Mouse (Mus musculus): ENCODE results near the gene Azi2.
A peak's percentile ranks its signal among the peaks of the same experiment; 100 is the strongest.

Azi2 gene

GRCm38 (mm10) chr9:118040218-118041021, at the start of gene Azi2:
Azi2 (plus strand) TSS chr9:118040499.
- peak; percentile 98 for DNase-seq (ENCODE audit: low read depth, low spot score)

GRCm38 (mm10) chr9:117996631-117997030, 43.7 kb upstream of the Azi2 start:
- DNase-seq (ENCODE audit: low read depth, low spot score): no peak

GRCm38 (mm10) chr9:118001488-118001887, 38.8 kb upstream of the Azi2 start:
- DNase-seq (ENCODE audit: low read depth, low spot score): no peak

GRCm38 (mm10) chr9:118003218-118003886, 36.9 kb upstream of the Azi2 start:
- DNase-seq (ENCODE audit: low read depth, low spot score): no peak

- no peak for DNase-seq (ENCODE audit: low read depth, low spot score)
These were observed 36.4 kb upstream of the Azi2 start for GRCm38 (mm10) chr9:118003937-118004336.

- no peak for DNase-seq (ENCODE audit: low read depth, low spot score)
These were observed 27.4 kb upstream of the Azi2 start for GRCm38 (mm10) chr9:118012928-118013327.

- DNase-seq (ENCODE audit: low read depth, low spot score): no peak
These were observed 15.3 kb upstream of the Azi2 start for GRCm38 (mm10) chr9:118024966-118025365.

- DNase-seq (ENCODE audit: low read depth, low spot score): no peak
These were observed 10.8 kb upstream of the Azi2 start for GRCm38 (mm10) chr9:118029490-118029889.

- no peak for DNase-seq (ENCODE audit: low read depth, low spot score)
These were observed 10.0 kb upstream of the Azi2 start for GRCm38 (mm10) chr9:118030252-118030651.

- no peak for DNase-seq (ENCODE audit: low read depth, low spot score)
These were observed 8.6 kb upstream of the Azi2 start for GRCm38 (mm10) chr9:118031694-118032093.

- DNase-seq (ENCODE audit: low read depth, low spot score): no peak
These were observed 5.3 kb upstream of the Azi2 start for GRCm38 (mm10) chr9:118034990-118035389.

- DNase-seq (ENCODE audit: low read depth, low spot score): no peak
These were observed 712 bp downstream of the Azi2 start for GRCm38 (mm10) chr9:118041022-118041400.

- DNase-seq (ENCODE audit: low read depth, low spot score): no peak
These were observed 1.3 kb downstream of the Azi2 start for GRCm38 (mm10) chr9:118041646-118042045.

GRCm38 (mm10) chr9:118042738-118043137, 2.4 kb downstream of the Azi2 start:
- no peak for DNase-seq (ENCODE audit: low read depth, low spot score)

- no peak for DNase-seq (ENCODE audit: low read depth, low spot score)
These were observed 3.3 kb downstream of the Azi2 start for GRCm38 (mm10) chr9:118043581-118043980.

- DNase-seq (ENCODE audit: low read depth, low spot score): no peak
These were observed 4.8 kb downstream of the Azi2 start for GRCm38 (mm10) chr9:118045011-118045533.

GRCm38 (mm10) chr9:118053286-118053685, 13.0 kb downstream of the Azi2 start:
- DNase-seq (ENCODE audit: low read depth, low spot score): peak; percentile 19

GRCm38 (mm10) chr9:118059101-118059500, 18.8 kb downstream of the Azi2 start:
- DNase-seq (ENCODE audit: low read depth, low spot score): no peak

- DNase-seq (ENCODE audit: low read depth, low spot score): no peak
These were observed 30.1 kb downstream of the Azi2 start for GRCm38 (mm10) chr9:118070442-118070841.

- DNase-seq (ENCODE audit: low read depth, low spot score): no peak
These were observed 31.0 kb downstream of the Azi2 start for GRCm38 (mm10) chr9:118071337-118071736.

- DNase-seq (ENCODE audit: low read depth, low spot score): no peak
These were observed 31.8 kb downstream of the Azi2 start for GRCm38 (mm10) chr9:118072101-118072500.

- DNase-seq (ENCODE audit: low read depth, low spot score): no peak
These were observed 33.1 kb downstream of the Azi2 start for GRCm38 (mm10) chr9:118073358-118073757.

All from embryo, embryonic 11.5 days (tissue).